Mouse (Mus musculus) urinary bladder, postnatal 25 days (tissue): ENCODE results near the gene Rab25.

ENCODE experiments used
- DNase-seq: peaks from one replicate; pipeline ENCODE4 v3.0.0; 2022; ENCODE audit warnings: low spot score

Gene Rab25

DNA sequence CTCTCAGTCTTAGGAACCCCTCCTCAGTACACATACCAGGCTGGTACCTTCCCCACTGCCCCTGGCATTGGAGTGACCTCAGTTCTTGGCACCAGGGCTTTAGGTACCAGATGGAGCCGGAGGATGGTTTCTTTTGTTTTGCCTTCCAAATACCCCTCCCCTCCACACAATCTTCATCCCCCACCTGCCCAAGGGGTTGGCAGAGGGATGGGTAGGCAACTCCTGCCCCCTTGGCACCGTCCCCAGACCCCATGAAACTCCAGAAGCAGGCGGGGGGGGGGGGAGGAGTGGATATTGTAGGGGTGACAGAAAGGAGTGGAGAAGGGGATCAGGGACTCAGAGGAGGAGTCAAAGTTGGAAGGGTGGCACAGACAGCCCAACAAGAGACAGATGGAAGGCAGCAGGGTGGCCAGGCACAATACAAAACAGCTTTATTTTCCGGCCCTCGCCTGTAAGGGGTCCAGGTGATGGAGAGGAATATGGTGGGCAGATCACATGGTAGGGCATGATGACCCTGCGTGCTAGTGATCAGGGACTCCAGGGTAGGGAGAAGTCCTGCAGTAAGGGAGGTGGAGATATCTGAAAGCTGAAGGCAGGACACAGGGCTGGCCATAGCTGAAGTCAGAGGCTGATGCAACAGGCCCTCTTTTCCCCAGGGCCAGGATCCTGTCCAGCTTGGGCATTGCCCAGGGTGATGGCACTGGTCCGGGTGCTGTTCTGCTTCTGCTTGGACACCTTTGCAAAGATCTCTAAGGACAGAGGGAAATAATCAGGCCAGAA, 6.3 kb downstream of the Rab25 start:
- DNase-seq, result no peak

GRCm38 (mm10) chr3:88540085-88540484, 8.0 kb downstream of the Rab25 start:
- no peak for DNase-seq

GRCm38 (mm10) chr3:88539397-88539796, 8.7 kb downstream of the Rab25 start:
- DNase-seq, result no peak

DNA sequence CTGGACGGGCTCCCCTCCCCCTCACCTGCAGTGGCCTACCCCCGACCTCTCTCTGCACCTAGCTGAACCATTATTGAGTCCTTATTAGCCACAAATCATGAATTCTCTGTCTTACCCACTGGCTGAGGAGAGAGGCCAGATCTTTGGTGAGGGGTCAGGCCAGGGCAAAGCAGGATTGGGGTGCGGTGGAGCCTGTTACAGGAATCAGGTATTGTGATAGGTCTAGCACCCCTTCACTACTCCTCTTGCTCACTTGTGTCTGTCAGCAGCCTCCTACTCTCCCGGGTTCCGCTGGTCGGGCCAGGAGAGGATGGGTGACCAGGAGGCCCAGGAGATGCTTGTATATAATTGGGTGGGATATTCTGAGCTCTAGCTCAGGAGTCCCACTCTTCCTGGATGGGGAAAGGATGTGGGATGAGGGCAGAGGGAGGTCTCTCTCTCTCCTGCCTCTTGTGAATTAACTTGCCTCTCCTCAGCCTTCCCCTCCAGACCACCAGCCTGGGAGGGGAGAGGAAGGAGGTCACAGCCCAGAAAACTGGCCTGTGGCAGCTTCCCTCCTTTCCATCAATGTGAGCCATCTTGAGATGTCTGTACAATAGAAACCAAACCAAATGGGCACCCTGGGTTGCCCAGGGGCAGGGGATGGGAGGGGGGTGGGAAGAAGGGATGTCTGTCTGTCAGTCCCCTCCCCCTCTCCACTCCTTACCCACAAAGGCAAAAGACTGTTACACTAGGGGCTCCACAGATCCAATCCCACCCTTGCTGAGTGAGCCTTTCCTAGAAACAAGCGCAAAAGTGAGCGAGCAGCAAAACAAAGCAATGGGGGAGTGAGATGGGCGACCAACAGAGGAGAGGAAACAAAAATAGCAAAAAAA, 9.6 kb downstream of the Rab25 start:
- no peak for DNase-seq

DNA sequence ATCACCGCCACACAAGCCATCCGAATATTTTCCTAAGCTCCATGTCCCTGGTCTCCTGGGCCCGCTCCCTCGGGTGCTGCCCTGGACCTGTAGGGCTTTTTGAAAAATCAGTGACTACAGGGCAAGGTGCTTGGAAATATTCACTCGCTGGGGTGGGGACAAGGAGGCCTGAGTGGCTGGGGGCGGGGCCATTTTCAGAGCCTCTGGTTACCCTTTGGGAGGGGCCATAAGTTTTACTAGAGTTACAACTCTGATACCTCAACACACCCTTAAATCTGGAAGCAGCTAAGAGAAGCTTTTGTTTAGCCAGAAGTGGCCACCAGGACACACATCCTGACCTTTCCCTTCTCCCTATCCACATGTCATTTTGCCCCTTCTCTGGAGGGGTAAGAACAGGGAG, 11.0 kb downstream of the Rab25 start:
- DNase-seq, result no peak

GRCm38 (mm10) chr3:88536103-88536930, 11.8 kb downstream of the Rab25 start:
- peak; percentile 71 for DNase-seq

DNA sequence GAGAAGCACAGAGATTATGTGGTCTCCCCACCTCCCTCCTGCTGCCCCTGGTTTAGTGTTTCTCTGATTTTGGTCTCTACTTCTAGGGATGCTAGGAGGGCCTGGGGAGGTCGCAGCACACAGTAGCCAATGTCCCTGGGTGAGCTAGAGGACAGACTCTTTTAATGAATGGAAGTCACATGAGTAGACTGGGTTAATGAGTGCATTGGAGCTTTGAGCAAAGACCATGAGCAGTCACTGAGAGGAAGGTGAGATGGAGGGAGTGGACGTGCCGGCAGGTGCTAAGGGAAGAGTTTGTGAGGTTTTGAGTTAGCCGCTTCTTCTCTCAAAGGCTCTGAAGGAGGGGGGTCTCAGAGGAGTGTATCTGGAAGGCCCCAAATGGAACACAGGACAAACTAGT, 12.6 kb downstream of the Rab25 start:
- no peak for DNase-seq

DNA sequence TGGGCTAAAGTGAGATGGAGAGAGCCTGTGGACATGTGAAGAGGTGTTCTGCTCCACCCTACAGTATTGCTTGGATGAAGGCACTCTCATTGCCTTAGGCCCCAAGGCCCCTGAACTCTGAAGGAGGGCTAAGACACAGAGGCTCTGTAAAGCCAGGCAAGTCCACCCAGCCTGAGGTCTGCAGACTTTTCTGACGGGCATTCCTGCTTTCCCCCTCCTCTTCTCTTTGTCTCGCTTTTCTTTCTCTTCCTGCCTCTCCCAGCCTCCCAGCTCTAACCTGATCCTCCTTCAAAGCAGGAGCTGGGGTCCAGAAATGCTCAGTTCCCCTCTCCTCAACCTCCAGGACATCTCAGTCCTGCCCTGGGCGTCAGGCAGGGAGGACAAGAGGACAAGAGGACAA, 13.1 kb downstream of the Rab25 start:
- DNase-seq, result no peak

DNA sequence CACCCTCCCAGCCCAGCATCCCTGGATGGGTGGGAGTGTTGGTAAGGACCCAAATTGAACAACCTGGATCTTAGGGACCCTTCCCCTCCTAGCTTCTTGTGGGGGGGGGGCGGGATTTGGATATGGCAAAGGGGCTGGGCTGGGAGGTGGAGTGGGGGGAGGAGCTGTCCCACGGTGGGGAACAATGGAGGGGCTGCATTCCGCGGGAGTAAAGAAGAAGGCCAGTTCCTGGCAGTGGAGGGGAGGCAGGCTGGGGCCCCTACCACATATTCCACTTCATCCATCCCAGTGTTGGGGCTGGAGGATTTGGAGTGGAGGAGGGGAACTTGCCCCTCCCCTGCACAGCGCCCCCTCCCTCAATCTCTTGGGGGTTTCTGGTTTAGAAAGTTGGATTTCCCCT, 14.4 kb downstream of the Rab25 start:
- no peak for DNase-seq

GRCm38 (mm10) chr3:88532689-88533511, 15.2 kb downstream of the Rab25 start:
- no peak for DNase-seq

- DNase-seq, result no peak
Measured at GRCm38 (mm10) chr3:88532299-88532674, 15.8 kb downstream of the Rab25 start, which contains the start of gene Mex3a. TSS of gene Mex3a (plus strand) at chr3:88532395.

DNA sequence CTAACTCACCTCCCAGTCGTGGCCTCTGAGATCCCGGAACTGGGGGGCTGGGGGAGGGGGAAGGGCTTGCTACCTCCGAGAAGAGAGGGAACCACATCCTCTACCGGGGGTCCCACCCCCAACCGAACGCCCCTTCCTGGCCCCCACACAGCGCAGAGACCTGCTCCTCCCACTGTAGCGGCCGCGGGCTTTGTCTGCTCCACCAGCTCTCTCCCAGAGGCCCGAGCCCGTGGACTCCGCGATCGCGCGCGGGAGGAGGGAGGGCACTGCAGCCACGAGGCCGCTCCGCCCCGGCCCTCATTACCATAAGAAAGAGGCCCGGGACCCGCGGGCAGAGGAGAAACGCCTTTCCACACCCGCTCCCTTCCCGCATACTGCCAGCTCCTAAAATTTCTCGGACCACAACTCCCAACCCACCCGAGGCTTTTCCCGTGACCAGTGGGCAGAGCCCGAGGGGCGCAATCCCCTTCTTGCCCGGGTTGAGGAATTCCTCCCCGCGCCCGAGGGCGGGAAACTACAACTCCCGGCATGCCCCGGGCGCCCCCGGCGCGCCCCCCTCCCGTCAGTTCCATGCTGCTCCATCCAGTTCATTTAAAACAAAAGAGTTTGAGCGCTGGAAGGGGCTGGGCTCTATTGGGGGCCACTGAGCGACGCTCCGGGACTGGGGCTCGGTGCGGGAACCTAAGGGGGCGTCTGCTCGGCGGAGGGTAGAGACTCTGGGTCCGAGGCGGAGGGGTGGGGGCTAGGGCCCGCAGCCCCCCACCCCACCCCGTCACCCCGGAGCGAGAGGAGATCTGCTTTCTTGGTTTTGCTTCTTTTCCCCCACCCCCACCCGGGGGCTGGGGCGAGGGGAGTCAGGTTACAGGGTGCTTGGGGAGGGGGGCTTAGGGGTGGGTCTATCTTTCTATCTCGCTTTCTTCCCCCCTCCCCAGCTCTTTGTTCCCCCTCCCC, 16.5 kb downstream of the Rab25 start:
- peak; percentile 88 for DNase-seq

- no peak for DNase-seq
Measured at GRCm38 (mm10) chr3:88530082-88530864, 17.8 kb downstream of the Rab25 start.

DNA sequence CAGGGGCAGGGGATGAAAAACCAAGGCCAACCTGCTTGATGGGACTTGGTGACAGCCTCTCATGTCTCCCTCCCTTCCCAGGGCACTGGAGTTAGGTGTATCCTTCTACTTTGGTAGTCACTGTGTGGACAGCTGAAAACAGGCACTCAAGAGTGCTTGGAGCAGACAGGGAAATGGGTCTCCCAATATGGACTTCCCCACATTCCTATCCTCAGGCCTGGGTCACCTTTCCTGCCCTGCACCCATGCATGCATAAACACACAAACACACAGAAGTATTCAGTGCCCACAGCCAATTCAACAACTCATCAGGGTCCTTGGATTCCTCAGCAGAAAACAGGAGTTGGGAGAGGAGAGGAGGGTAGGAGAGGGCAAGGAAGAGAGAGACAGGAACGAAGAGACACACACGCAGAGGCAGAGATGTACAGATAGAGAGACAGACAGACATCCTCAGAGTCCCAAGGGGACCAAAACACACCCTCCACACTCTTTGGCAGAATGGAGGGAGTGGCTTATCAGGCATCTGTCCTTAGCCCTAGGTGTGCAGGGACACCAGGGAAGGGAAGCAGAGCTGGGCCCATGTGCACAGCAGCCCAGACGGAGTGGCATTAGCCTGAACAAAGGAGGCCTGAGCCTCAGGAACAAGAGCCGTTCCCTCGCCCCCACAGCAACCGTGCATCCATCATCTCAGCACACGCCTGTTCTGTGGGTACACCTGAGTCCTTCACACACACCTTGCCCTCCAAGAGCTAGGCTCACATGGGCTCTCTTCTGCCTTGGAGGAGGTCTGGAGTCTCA, 18.7 kb downstream of the Rab25 start:
- DNase-seq, result no peak

GRCm38 (mm10) chr3:88528646-88529045, 19.5 kb downstream of the Rab25 start:
- no peak for DNase-seq

DNA sequence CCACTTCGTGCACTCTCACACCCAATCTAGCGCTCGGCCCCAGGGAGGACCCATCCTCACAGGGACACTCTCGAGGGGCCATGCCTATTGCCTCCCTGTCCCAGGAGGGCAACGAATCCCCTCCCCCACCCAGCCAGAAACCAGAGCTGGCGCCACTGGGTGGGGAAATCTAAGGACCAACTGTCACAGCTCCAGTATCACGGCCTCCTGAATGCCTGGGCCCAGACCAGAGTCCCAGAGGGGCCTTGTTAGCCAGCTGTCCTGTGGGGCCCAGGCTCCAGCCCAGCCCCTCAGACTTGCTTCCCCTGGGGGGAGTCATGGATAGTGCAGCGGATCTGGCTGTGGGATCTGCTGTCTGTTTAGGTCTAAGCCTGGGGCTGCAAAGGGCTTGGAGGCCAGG, 20.5 kb downstream of the Rab25 start:
- no peak for DNase-seq

- peak; percentile 75 for DNase-seq
Measured at GRCm38 (mm10) chr3:88526157-88527131, 21.7 kb downstream of the Rab25 start.
